Mouse (Mus musculus): ENCODE results near the gene Pla2g4a.

Pla2g4a gene

GRCm38 (mm10) chr1:149960734-149961424 is at the start of gene Pla2g4a:
Gene Pla2g4a (minus strand): TSS chr1:149961290.
- DNase-seq = peak; percentile 22

- no peak for DNase-seq
Observed at GRCm38 (mm10) chr1:150010629-150010979, 49.5 kb upstream of the Pla2g4a start.

- DNase-seq = no peak
Observed at GRCm38 (mm10) chr1:150009968-150010628, 49.0 kb upstream of the Pla2g4a start.

GRCm38 (mm10) chr1:150009134-150009533 is 48.0 kb upstream of the Pla2g4a start:
- DNase-seq = no peak

- no peak for DNase-seq
Observed at GRCm38 (mm10) chr1:149975626-149976025, 14.5 kb upstream of the Pla2g4a start.

GRCm38 (mm10) chr1:149965826-149966225 is 4.7 kb upstream of the Pla2g4a start:
- DNase-seq = no peak

- DNase-seq = no peak
Observed at GRCm38 (mm10) chr1:149961425-149962303, 574 bp upstream of the Pla2g4a start.

GRCm38 (mm10) chr1:149960251-149960650 is 839 bp downstream of the Pla2g4a start:
- DNase-seq = no peak

GRCm38 (mm10) chr1:149959069-149959468 is 2.0 kb downstream of the Pla2g4a start:
- no peak for DNase-seq

- peak; percentile 17 for DNase-seq
Observed at GRCm38 (mm10) chr1:149955482-149955881, 5.6 kb downstream of the Pla2g4a start.

- no peak for DNase-seq
Observed at GRCm38 (mm10) chr1:149954026-149954425, 7.1 kb downstream of the Pla2g4a start.

- DNase-seq = no peak
Observed at GRCm38 (mm10) chr1:149952050-149952449, 9.0 kb downstream of the Pla2g4a start.

- no peak for DNase-seq
Observed at GRCm38 (mm10) chr1:149950656-149951055, 10.4 kb downstream of the Pla2g4a start.

GRCm38 (mm10) chr1:149950254-149950653 is 10.8 kb downstream of the Pla2g4a start:
- DNase-seq = no peak

GRCm38 (mm10) chr1:149949334-149949733 is 11.8 kb downstream of the Pla2g4a start:
- DNase-seq = no peak

GRCm38 (mm10) chr1:149948066-149948825 is 12.8 kb downstream of the Pla2g4a start:
- no peak for DNase-seq

GRCm38 (mm10) chr1:149946993-149947392 is 14.1 kb downstream of the Pla2g4a start:
- no peak for DNase-seq

GRCm38 (mm10) chr1:149946432-149946831 is 14.7 kb downstream of the Pla2g4a start:
- no peak for DNase-seq

GRCm38 (mm10) chr1:149943611-149944010 is 17.5 kb downstream of the Pla2g4a start:
- no peak for DNase-seq

- peak; percentile 22 for DNase-seq
Observed at GRCm38 (mm10) chr1:149940301-149940700, 20.8 kb downstream of the Pla2g4a start.

GRCm38 (mm10) chr1:149939261-149940032 is 21.6 kb downstream of the Pla2g4a start:
- DNase-seq = no peak

GRCm38 (mm10) chr1:149937825-149938224 is 23.3 kb downstream of the Pla2g4a start:
- DNase-seq = no peak
